In the genomic region with DNA sequence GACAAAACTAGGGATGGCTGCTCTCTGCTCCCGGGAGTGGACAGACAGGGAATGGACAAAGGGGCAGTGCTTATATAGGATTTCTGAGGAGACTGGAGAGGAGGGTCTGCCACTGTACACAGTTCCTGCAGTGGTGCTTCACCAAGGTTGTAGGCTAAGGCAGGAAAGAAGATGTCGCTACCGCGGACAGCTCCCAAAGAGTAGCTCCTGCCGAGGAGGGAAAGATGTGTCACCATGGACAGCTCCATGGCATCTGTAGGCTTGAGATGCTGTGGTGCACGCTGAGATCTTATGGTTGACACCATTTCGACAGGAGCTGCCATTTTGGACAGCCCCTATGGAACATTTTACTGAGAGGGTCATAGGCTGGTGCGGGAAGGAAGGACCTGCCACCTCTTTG, we compare ENCODE assay signal across 8 mouse cellular contexts. TPM values are rescaled to one million over a fixed set of nuclear protein-coding genes. Genes with fewer than 3 reads are reported as not detected.
DNase-seq lines count a peak whose midpoint lies in the region; ATAC-seq and TF ChIP-seq lines count a peak whose summit lies in the region.

No protein-coding gene starts in this region.

- H3K27ac ChIP-seq in hindbrain, postnatal 0 days = no peak overlapping the region
- H3K27ac ChIP-seq in liver, postnatal 0 days (ENCODE audit: low read depth) = no peak overlapping the region

- no peaks in the 10 kb centered on the region for H3K9me3 ChIP-seq in hindbrain, postnatal 0 days (ENCODE audit: low read length)
- H3K9me3 ChIP-seq in liver, postnatal 0 days (ENCODE audit: low read length) = no peaks in the 10 kb centered on the region

- no peak overlapping the region for H3K9ac ChIP-seq in hindbrain, postnatal 0 days (replicated peaks; ENCODE audit: low read length)
- H3K9ac ChIP-seq in liver, postnatal 0 days (replicated peaks) = no peak overlapping the region

- no peak for ATAC-seq in CD4-positive, CD25-positive, alpha-beta regulatory T cell, adult 4 months
- no peak for ATAC-seq in hindbrain, postnatal 0 days
- ATAC-seq in liver, postnatal 0 days = no peak

- no peak overlapping the region for H3K4me3 ChIP-seq in hindbrain, postnatal 0 days (ENCODE audit: low read length)
- no peak overlapping the region for H3K4me3 ChIP-seq in liver, postnatal 0 days (ENCODE audit: low read depth, low read length)

- DNase-seq in CD4-positive, CD25-positive, alpha-beta regulatory T cell, adult 2 months (ENCODE audit: low read depth, low spot score) = peak; percentile 33
- DNase-seq in thymus, postnatal 14 days = peak; percentile 7
- no peak for DNase-seq in thymus, adult 18-20 months
- peak; percentile 10 for DNase-seq in hindbrain, postnatal 0 days (ENCODE audit: low spot score)
- peak; percentile 68 for DNase-seq in liver, postnatal 0 days
- DNase-seq in thymus, postnatal 36 days = peak; percentile 4 to 7
- no peak for DNase-seq in left cerebral cortex, adult 9 months (ENCODE audit: low spot score in 2 of 2)

- no peak for TF ChIP-seq CTCF in hindbrain, postnatal 0 days (IDR thresholded peaks at IDR 0.05; ENCODE audit: low read depth)
- no peak for TF ChIP-seq CTCF in liver, postnatal 0 days (IDR thresholded peaks at IDR 0.05; ENCODE audit: low read depth)

- 31% methylated on average over 8 of the region's 8 CpGs for WGBS in hindbrain, postnatal 0 days
- 19% methylated on average over 8 of the region's 8 CpGs for WGBS in liver, postnatal 0 days (ENCODE audit: insufficient replicate concordance)

- H3K4me2 ChIP-seq in hindbrain, postnatal 0 days (ENCODE audit: low read depth, low read length) = no peak overlapping the region
- no peak overlapping the region for H3K4me2 ChIP-seq in liver, postnatal 0 days (ENCODE audit: low read depth, low read length)

- H3K36me3 ChIP-seq in hindbrain, postnatal 0 days (ENCODE audit: insufficient read depth, low read length) = no peaks in the 10 kb centered on the region
- no peaks in the 10 kb centered on the region for H3K36me3 ChIP-seq in liver, postnatal 0 days (replicated peaks; ENCODE audit: insufficient read depth, low read length)

- no peaks in the 10 kb centered on the region for H3K4me1 ChIP-seq in hindbrain, postnatal 0 days (ENCODE audit: insufficient read depth, low read length)
- H3K4me1 ChIP-seq in liver, postnatal 0 days (ENCODE audit: insufficient read depth) = no peaks in the 10 kb centered on the region

- no peaks in the 10 kb centered on the region for H3K27me3 ChIP-seq in hindbrain, postnatal 0 days (ENCODE audit: insufficient read depth, low read length)
- no peaks in the 10 kb centered on the region for H3K27me3 ChIP-seq in liver, postnatal 0 days (ENCODE audit: insufficient read depth, low read length)

- TF ChIP-seq EP300 in liver, postnatal 0 days (IDR thresholded peaks at IDR 0.05; ENCODE audit: low read depth) = no peak

RNA-seq across cellular contexts. Expression of gene Naip2, which starts 8.6 kb away (rescaled TPM):
- 10 to 100 TPM in 1 of 2 experiments, 1 to 10 TPM in 1; 7.3 to 13.2 TPM for polyA plus RNA-seq in CD4-positive, CD25-positive, alpha-beta regulatory T cell, adult 4 months (2017; shearing (Covaris generic))
- 0.37 and 1.2 TPM in 2 replicates for total RNA-seq in hindbrain, postnatal 0 days (2014; rRNA removed)
- 0.10 and 0.11 TPM in 2 replicates for polyA plus RNA-seq in hindbrain, postnatal 0 days (2015; fragmentation: Nextera tagmentation; extraction: Ambion mirVana)
- 1.1 and 1.4 TPM in 2 replicates for polyA plus RNA-seq in liver, postnatal 0 days (2015; fragmentation: Nextera tagmentation; extraction: Ambion mirVana)

RNA-seq across cellular contexts. Expression of gene Naip5, which starts 35.6 kb away (rescaled TPM):
- 10 to 100 TPM; 12.7 to 16.1 TPM for polyA plus RNA-seq in CD4-positive, CD25-positive, alpha-beta regulatory T cell, adult 4 months (2017; shearing (Covaris generic))
- total RNA-seq in hindbrain, postnatal 0 days (2014; rRNA removed) = 0.11 and 0.31 TPM in 2 replicates
- 0.13 and 0.15 TPM in 2 replicates for polyA plus RNA-seq in hindbrain, postnatal 0 days (2015; fragmentation: Nextera tagmentation; extraction: Ambion mirVana)
- 0.50 and 0.53 TPM in 2 replicates for polyA plus RNA-seq in liver, postnatal 0 days (2015; fragmentation: Nextera tagmentation; extraction: Ambion mirVana)

Comparison
In these comparisons a context has a peak if more than half of its experiments do, and no peak if none do; other contexts are left out.
1. DNase-seq: peak in CD4-positive, CD25-positive, alpha-beta regulatory T cell, adult 2 months (single experiment), thymus, postnatal 14 days (single experiment), hindbrain, postnatal 0 days (single experiment), liver, postnatal 0 days (single experiment) and thymus, postnatal 36 days (2 of 2); none in thymus, adult 18-20 months (0 of 2) and left cerebral cortex, adult 9 months (0 of 2).